Mouse (Mus musculus): ENCODE measurements around the gene Kcns1.

DNA sequence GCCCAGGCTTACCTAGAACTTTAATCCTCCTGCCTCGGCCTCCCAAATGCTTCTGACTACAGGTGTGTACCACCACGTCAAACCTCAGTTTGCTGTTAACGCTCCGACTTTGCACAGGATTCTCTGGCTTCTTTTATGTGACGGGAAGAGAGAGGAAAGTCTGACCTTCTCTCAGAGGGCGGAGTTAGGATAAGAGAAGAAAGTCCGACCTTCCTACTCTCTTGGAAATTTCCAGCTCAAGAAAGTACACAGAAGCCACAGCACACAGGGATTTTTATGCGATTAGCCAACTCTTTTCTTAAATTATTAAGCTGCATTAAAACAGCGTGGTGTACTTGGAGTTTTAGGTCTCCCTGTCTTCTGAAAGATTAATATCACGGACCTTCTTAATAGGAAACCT is 26.4 kb downstream of the Kcns1 start:
- TF ChIP-seq TCF3 (IDR thresholded peaks at IDR 0.05; ENCODE audit: insufficient read length, low read depth): no peak
- TF ChIP-seq USF1 (IDR thresholded peaks at IDR 0.05; ENCODE audit: low read depth): no peak
- TF ChIP-seq POLR2A (IDR thresholded peaks at IDR 0.05; ENCODE audit: insufficient read length, low read depth): no peak
- no peak for TF ChIP-seq E2F4 (IDR thresholded peaks at IDR 0.05; ENCODE audit: insufficient read depth)
- no peak for TF ChIP-seq TCF12 (IDR thresholded peaks at IDR 0.05; ENCODE audit: insufficient read depth, poor library complexity, severe bottlenecking)
- no peak for TF ChIP-seq MYOG (IDR thresholded peaks at IDR 0.05; ENCODE audit: control insufficient read depth in 1 of 3, insufficient read depth in 1 of 3, insufficient read length in 2 of 3, low read depth in 2 of 3)
- no peak for TF ChIP-seq REST (IDR thresholded peaks at IDR 0.05; ENCODE audit: insufficient read depth, insufficient read length)
